Mouse (Mus musculus) effector memory CD4-positive, alpha-beta T cell, adult 5 months (primary cell): ENCODE data around the gene Gpr25. TPM values are rescaled to one million over a fixed set of nuclear protein-coding genes. Genes with fewer than 3 reads are reported as not detected.

ENCODE experiments used
- polyA plus RNA-seq: library from polyadenylated mRNA; unstranded; fragments of 100-300 nt; shearing (Covaris generic); gene quantifications from one replicate; pipeline ENCODE4 v1.2.1, GENCODE M21; 2017

The Gpr25 gene
- polyA plus RNA-seq, result not detected

DNA sequence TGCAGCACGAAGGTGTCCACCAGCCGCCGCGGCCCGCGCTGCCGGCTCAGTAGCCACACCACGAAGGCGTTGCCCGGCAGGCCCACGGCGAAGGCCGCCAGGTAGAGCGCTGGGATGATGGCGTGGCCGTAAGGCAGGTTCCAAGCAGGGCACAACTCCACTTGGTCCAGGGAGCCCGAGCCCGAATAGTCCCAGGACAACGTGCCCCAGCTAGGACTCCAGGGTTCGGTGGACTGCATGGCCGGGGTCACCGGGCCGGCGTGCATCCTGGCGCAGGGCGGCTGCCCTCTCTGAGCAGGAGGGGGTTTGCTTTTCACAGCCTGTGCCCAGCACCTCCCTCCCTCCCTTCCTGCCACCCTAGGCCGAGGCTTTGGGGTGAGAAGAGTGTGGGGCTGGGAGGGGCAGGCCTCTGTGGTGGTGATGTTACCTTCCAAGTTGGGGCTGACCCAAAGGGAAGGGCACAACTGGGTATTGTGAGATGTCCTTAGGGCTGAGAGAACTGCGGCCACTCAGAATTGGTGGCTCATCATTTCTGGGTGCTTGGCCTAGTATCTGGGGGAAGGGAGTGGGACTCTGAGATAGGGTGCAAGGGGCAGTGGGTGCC is at the start of gene Gpr25:
Gene Gpr25 (minus strand): TSS at position 239 of the 604 bp plus-strand sequence.

DNA sequence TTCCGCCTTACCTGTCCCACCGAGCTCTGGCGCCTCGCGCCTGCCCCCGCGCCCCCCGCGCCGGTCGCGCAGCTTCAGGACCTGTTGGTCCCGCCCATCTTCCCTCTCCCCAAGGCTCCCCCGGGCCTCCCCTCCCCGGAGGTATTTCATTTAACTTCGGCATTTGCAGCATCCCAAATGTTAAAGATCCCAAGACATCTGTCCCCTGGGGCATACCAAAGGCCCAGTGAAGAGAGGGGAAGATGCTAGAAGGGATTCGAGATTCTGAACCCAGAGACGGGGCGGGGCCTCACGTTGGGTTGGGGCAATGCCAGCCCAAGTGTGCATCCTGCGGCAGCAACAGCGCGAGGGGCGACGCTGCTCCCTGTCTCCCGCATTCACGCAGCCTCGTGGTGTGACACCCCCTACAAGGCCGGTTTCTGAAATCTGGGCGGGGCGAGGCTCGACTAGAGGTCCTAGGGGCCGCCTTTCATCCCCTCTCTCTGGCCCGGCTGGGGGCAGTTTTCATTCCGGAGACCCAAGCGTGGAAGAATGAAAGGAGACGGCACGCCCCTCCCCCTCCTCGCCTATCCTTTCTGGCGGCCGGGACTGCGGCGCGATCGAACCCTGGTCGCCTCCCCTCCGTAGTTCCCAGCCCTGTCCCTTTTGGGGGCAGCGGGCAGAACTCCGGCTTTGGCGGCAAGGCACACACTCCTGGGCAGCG is 26.6 kb downstream of the Gpr25 start, which contains the start of gene Inava:
Gene Inava (minus strand): TSS at position 373 of the 703 bp plus-strand sequence.

DNA sequence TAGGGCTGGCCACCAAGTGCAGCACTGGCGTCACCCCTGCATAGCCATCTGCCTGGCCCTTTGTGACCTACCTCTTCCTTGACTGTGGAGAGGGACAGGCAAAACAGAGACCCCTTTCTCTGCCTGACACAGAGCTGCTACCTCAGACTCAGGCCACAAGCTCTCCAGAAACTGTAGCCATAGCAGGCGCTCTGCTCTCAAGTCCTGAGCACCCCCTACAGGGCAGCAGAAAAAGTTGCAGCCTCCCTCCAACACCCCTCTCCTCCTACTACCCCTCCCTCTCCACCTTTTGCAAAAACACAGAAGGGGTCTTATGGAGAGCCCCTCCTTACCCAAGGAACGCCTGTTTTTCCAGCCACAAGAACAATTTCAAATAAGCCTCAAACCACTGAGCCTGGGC is 47.9 kb downstream of the Gpr25 start, which contains the start of gene Mroh3:
Gene Mroh3 (minus strand): TSS at position 26 of the 400 bp plus-strand sequence.

Other genes with a start within 250 kb of the Gpr25 start
- not detected for gene Ascl5, start 210.1 kb downstream of the Gpr25 start, polyA plus RNA-seq
- gene Cacna1s, start 208.1 kb downstream of the Gpr25 start, polyA plus RNA-seq, result 1.6 TPM
- 62.2 TPM for gene Kif21b, start 129.5 kb downstream of the Gpr25 start, polyA plus RNA-seq
- not detected for gene Mroh3, start 48.0 kb downstream of the Gpr25 start, polyA plus RNA-seq
- not detected for gene Inava, start 26.6 kb downstream of the Gpr25 start, polyA plus RNA-seq
- 25.5 TPM for gene Camsap2, start 85.2 kb upstream of the Gpr25 start, polyA plus RNA-seq
- 14.2 TPM for gene Ddx59, start 154.4 kb upstream of the Gpr25 start, polyA plus RNA-seq
- gene Kif14, start 205.5 kb upstream of the Gpr25 start, polyA plus RNA-seq, result 0.09 TPM